Mouse (Mus musculus) heart, adult 2 months (tissue): ENCODE results near the gene Irf2. TPM values are rescaled to one million over a fixed set of nuclear protein-coding genes. Genes with fewer than 3 reads are reported as not detected.

Experiments
- DNase-seq, 2 experiments: peaks; one replicate each; pipeline ENCODE4 v3.0.0; 2021
- H3K27ac ChIP-seq: fragments of 200-600 bp; 2 replicates; pipeline ENCODE4 v1.8.1; 2022
- H3K27me3 ChIP-seq: fragments of 200-500 bp; 2 replicates; pipeline ENCODE4 v1.6.1; 2012; ENCODE audit warnings: mild to moderate bottlenecking, low read length, inconsistent platforms, mixed read lengths; ENCODE audit not compliant: control insufficient read depth, insufficient read depth
- H3K36me3 ChIP-seq: fragments of 200-500 bp; 2 replicates; pipeline ENCODE4 v1.6.1; 2012; ENCODE audit warnings: low read length, inconsistent platforms; ENCODE audit not compliant: control insufficient read depth, insufficient read depth
- H3K4me1 ChIP-seq: fragments of 200-500 bp; 2 replicates; pipeline ENCODE4 v1.6.1; 2011; ENCODE audit warnings: low read length; ENCODE audit not compliant: control insufficient read depth, insufficient read depth
- H3K4me3 ChIP-seq: fragments of 200-600 bp; 2 replicates; pipeline ENCODE4 v1.8.1; 2022
- H3K79me2 ChIP-seq: fragments of 200-500 bp; replicated peaks from 2 replicates; pipeline ENCODE4 v1.6.1; 2012; ENCODE audit warnings: mild to moderate bottlenecking, inconsistent platforms, low read length, moderate library complexity, mixed read lengths; ENCODE audit not compliant: control insufficient read depth, insufficient read depth
- H3K9ac ChIP-seq: fragments of 200-500 bp; 2 replicates; pipeline ENCODE4 v1.6.1; 2012; ENCODE audit warnings: low read depth, mild to moderate bottlenecking, control low read depth, inconsistent platforms, low read length, mixed read lengths
- CTCF ChIP-seq: fragments of 200-600 bp; IDR thresholded peaks from 2 replicates; pipeline ENCODE4 v1.8.1; 2022; ENCODE audit warnings: antibody characterized with exemption, mild to moderate bottlenecking, moderate library complexity
- EP300 ChIP-seq: fragments of 200-500 bp; IDR thresholded peaks from 2 replicates; pipeline ENCODE4 v1.6.1; 2011; ENCODE audit warnings: low read depth, low read length, control low read depth; ENCODE audit not compliant: insufficient read depth
- POLR2A ChIP-seq: fragments of 200-500 bp; IDR thresholded peaks from 2 replicates; pipeline ENCODE4 v1.6.1; 2011; ENCODE audit warnings: mild to moderate bottlenecking, low read depth, low read length, control low read depth; ENCODE audit not compliant: insufficient read depth
- WGBS: fragments of 180-500 bp; shearing (Covaris S2); methylation state at CpG from one replicate; pipeline ENCODE4 v1.1.7; 2018; 5-methylcytosine and 5-hydroxymethylcytosine counted together
- intact Hi-C: fragments of 180-260 bp; cut with DNase I; formaldehyde crosslinking; loops from one replicate; pipeline ENCODE4 v1.15.1; 2025
- polyA plus RNA-seq: library from polyadenylated mRNA; depleted of rRNA; stranded (reverse); fragments of >200 nt; gene quantifications from 2 replicates; pipeline ENCODE4 v1.2.3, GENCODE M21; 2012
- total RNA-seq, 2 experiments: library from RNA; stranded (reverse); gene quantifications; 2 replicates each; pipeline ENCODE4 v1.2.3; 2021

The Irf2 gene
- total and polyA plus RNA-seq, 3 experiments, result 10.3 to 35.9 (median 31.8) TPM

DNA sequence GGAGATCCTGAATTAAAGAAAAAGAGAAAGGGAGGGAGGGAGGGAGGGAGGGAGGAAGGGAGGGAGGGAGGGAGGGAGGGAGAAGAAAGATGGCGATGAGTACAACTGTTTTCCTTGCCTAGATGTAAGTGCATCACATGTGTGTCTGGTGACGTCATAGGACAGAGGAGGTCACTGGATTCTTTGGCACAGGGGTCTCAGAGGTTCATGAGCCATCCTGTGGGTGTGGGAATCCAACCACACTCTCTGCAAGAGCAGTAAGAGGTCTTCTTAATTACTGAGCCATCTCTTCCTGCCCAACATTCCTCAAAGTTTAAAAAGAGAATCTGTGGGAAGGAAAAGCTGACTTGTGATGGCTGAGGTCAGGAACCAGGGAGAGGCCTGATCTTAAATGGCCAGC lies 28.0 kb upstream of the Irf2 start:
- intact Hi-C loops, result no loop called here
- Histone ChIP-seq H3K4me3 (no peak overlapping the region), H3K9ac (no peak overlapping the region), H3K79me2 (no peaks in the 10 kb centered on the region), H3K36me3 (no peaks in the 10 kb centered on the region), H3K27me3 (no peaks in the 10 kb centered on the region), H3K27ac (no peak overlapping the region), H3K4me1 (peaks cover 6% of the 10 kb centered on the region)
- TF ChIP-seq EP300 (no peak), POLR2A (no peak), CTCF (no peak)
- no peak for DNase-seq
- 47% methylated on average over 2 of the region's 2 CpGs for WGBS

GRCm38 (mm10) chr8:46713178-46713577 lies 26.4 kb upstream of the Irf2 start:
- no peak overlapping the region for H3K4me3 ChIP-seq
- intact Hi-C loops, result no loop called here
- peaks cover 6% of the 10 kb centered on the region for H3K4me1 ChIP-seq
- no peak overlapping the region for H3K9ac ChIP-seq
- H3K27ac ChIP-seq, result no peak overlapping the region
- no peaks in the 10 kb centered on the region for H3K36me3 ChIP-seq
- TF ChIP-seq EP300 (no peak), POLR2A (no peak), CTCF (no peak)
- no peaks in the 10 kb centered on the region for H3K79me2 ChIP-seq
- WGBS, result 95% methylated on average over 11 of the region's 11 CpGs
- H3K27me3 ChIP-seq, result no peaks in the 10 kb centered on the region
- peak in 1 of 2 experiments; percentile 22 for DNase-seq

- TF ChIP-seq POLR2A (no peak), EP300 (0 out of 2 replicates have a peak, but pooled peaks have one; percentile 35), CTCF (no peak)
- intact Hi-C loops, result no loop called here
- H3K79me2 ChIP-seq, result no peaks in the 10 kb centered on the region
- no peak overlapping the region for H3K27ac ChIP-seq
- H3K36me3 ChIP-seq, result no peaks in the 10 kb centered on the region
- WGBS, result 34% methylated on average over 6 of the region's 6 CpGs
- DNase-seq, result peak in 1 of 2 experiments; percentile 45
- H3K4me3 ChIP-seq, result no peak overlapping the region
- peaks cover 6% of the 10 kb centered on the region for H3K4me1 ChIP-seq
- H3K27me3 ChIP-seq, result no peaks in the 10 kb centered on the region
- H3K9ac ChIP-seq, result no peak overlapping the region
Measured at GRCm38 (mm10) chr8:46713844-46714243, 25.7 kb upstream of the Irf2 start.

GRCm38 (mm10) chr8:46714400-46714799 lies 25.1 kb upstream of the Irf2 start:
- TF ChIP-seq EP300 (no peak), CTCF (no peak), POLR2A (no peak)
- H3K27ac ChIP-seq, result no peak overlapping the region
- WGBS, result 47% methylated on average over 3 of the region's 3 CpGs
- no peaks in the 10 kb centered on the region for H3K36me3 ChIP-seq
- no peak overlapping the region for H3K9ac ChIP-seq
- intact Hi-C loops, result no loop called here
- H3K79me2 ChIP-seq, result no peaks in the 10 kb centered on the region
- no peak overlapping the region for H3K4me3 ChIP-seq
- no peaks in the 10 kb centered on the region for H3K27me3 ChIP-seq
- peaks cover 6% of the 10 kb centered on the region for H3K4me1 ChIP-seq
- no peak for DNase-seq

- WGBS, result 66% methylated on average over 11 of the region's 11 CpGs
- TF ChIP-seq CTCF, result no peak
- Histone ChIP-seq H3K4me1 (peaks cover 6% of the 10 kb centered on the region), H3K79me2 (no peaks in the 10 kb centered on the region), H3K27me3 (no peaks in the 10 kb centered on the region), H3K27ac (no peak overlapping the region), H3K4me3 (no peak overlapping the region), H3K36me3 (no peaks in the 10 kb centered on the region), H3K9ac (no peak overlapping the region)
- DNase-seq, result no peak
- intact Hi-C loops, result no loop called here
Measured at GRCm38 (mm10) chr8:46716477-46716876, 23.1 kb upstream of the Irf2 start.

DNA sequence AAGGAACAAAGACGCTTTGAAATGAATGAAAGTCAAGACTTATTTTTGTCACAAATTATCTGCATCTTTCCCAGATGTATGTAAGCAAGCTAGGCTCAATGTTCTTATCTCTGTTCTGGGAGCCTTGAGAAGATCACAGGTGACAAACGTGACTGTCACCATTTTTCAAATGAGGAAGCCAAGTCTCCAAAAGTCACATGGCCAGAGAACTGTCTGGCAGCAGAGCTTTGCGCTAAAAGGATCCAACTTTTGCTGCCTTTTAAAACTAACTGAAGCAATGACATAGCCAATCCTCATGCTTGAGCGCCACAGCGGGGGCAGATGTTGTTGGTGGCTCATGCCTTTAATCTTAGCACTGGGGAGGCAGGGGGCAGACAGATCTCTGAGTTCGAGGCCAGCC lies 22.4 kb upstream of the Irf2 start:
- no peaks in the 10 kb centered on the region for H3K36me3 ChIP-seq
- intact Hi-C loops, result no loop called here
- no peaks in the 10 kb centered on the region for H3K27me3 ChIP-seq
- 69% methylated on average over 6 of the region's 6 CpGs for WGBS
- H3K79me2 ChIP-seq, result no peaks in the 10 kb centered on the region
- no peak for TF ChIP-seq CTCF
- TF ChIP-seq EP300, result no peak
- no peak for TF ChIP-seq POLR2A
- no peak overlapping the region for H3K4me3 ChIP-seq
- H3K27ac ChIP-seq, result no peak overlapping the region
- no peak for DNase-seq
- H3K4me1 ChIP-seq, result peaks cover 6% of the 10 kb centered on the region
- no peak overlapping the region for H3K9ac ChIP-seq

DNA sequence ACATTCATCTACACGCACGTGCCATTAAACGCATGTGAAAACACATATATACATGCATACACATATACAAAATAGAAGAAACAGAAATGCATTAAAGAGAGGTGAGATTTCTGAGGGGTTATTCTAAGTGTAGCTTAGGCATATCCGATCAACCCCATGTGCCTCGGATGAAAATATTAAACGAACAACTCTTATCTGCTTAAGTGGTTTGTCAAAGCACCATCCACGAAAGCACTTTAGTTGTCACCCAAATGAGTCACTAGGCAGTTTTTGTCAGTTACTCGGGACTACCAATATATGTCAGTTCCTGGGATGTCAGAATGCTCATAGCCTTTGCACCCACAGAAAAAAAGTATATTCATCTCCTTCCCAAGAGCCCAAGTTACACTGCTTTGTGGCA lies 21.2 kb upstream of the Irf2 start:
- DNase-seq, result no peak
- Histone ChIP-seq H3K36me3 (no peaks in the 10 kb centered on the region), H3K79me2 (no peaks in the 10 kb centered on the region), H3K9ac (no peak overlapping the region), H3K27ac (no peak overlapping the region), H3K4me3 (no peak overlapping the region), H3K4me1 (peaks cover 6% of the 10 kb centered on the region), H3K27me3 (no peaks in the 10 kb centered on the region)
- TF ChIP-seq POLR2A (no peak), EP300 (no peak), CTCF (no peak)
- intact Hi-C loops, result no loop called here
- 84% methylated on average over 8 of the region's 8 CpGs for WGBS
